Mouse (Mus musculus): Measurements from ENCODE around the gene Tmem184b.

DNA sequence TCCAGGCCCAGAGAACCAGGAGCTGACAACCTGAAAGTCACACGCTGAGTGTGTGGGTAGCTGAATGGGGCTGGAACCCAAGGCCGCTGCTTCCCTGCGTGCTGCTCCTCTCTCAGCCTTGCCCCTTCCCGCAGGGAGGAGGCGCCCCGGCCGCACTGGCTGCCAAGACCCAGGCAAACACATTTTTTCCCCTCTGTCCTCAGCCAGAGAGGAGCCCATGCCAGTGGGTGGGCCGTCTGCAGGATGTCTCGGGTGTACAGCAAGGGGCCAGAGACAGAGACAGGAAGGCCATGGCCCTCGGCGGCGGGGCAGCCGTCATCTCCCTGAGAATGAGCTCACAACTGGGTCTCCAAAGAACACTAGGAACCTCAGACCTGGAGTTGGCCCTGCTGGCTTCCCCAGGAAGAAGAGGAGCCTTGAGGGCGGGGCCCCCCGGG, 52.0 kb downstream of the Tmem184b start:
- TF ChIP-seq TCF12 (IDR thresholded peaks at IDR 0.05; ENCODE audit: insufficient read depth, poor library complexity, severe bottlenecking) (no peak), POLR2A (IDR thresholded peaks at IDR 0.05; ENCODE audit: insufficient read length, low read depth) (no peak), POLR2AphosphoS2 (IDR thresholded peaks at IDR 0.05; ENCODE audit: insufficient read length, low read depth) (no peak), E2F4 (IDR thresholded peaks at IDR 0.05; ENCODE audit: insufficient read depth) (no peak), MYOG (IDR thresholded peaks at IDR 0.05; ENCODE audit: control insufficient read depth in 1 of 3, insufficient read depth in 1 of 3, insufficient read length in 2 of 3, low read depth in 2 of 3) (no peak), MAX (IDR thresholded peaks at IDR 0.05; ENCODE audit: low read depth) (no peak), MYOD1 (IDR thresholded peaks at IDR 0.05; ENCODE audit: control insufficient read depth in 1 of 3, insufficient read length in 2 of 3, low read depth in 2 of 3) (no peak), SRF (IDR thresholded peaks at IDR 0.05; ENCODE audit: control insufficient read depth, insufficient read length, low read depth) (no peak), TCF3 (IDR thresholded peaks at IDR 0.05; ENCODE audit: insufficient read length, low read depth) (no peak), CEBPB (IDR thresholded peaks at IDR 0.05; ENCODE audit: insufficient read depth, poor library complexity, severe bottlenecking) (no peak)

All from myocyte (in vitro differentiated cells).